Mouse (Mus musculus): ENCODE measurements around the gene Ift172. TPM values are rescaled to one million over a fixed set of nuclear protein-coding genes. Genes with fewer than 3 reads are reported as not detected.
A peak's percentile ranks its signal among the peaks of the same experiment; 100 is the strongest.

Gene Ift172
- 53.3 and 64.2 TPM in 2 replicates for polyA plus RNA-seq (2012; rRNA removed)
- polyA plus RNA-seq (2014; fragmentation: Nextera tagmentation; extraction: Ambion mirVana): 41.6 and 46.1 TPM in 2 replicates

- H3K9me3 ChIP-seq (ENCODE audit: control insufficient read depth, low read length): no peaks in the 10 kb centered on the region
- H3K9ac ChIP-seq (ENCODE audit: low read depth, low read length, severe bottlenecking): peak within 1 kb of the TSS; percentile 52
- peak; percentile 95 for ATAC-seq (ENCODE audit: low FRiP score, low read depth)
Observed at GRCm38 (mm10) chr5:31290521-31291360, at the start of gene Ift172. TSS of gene Ift172 (minus strand) at chr5:31291116.

GRCm38 (mm10) chr5:31328255-31328654, 37.3 kb upstream of the Ift172 start:
- Histone ChIP-seq H3K9me3 (ENCODE audit: control insufficient read depth, low read length) (no peaks in the 10 kb centered on the region), H3K36me3 (ENCODE audit: control insufficient read depth, insufficient read depth, low read length) (no peaks in the 10 kb centered on the region), H3K4me3 (replicated peaks; ENCODE audit: low read length) (no peak overlapping the region), H3K9ac (ENCODE audit: low read depth, low read length, severe bottlenecking) (no peak overlapping the region), H3K4me1 (ENCODE audit: control insufficient read depth, insufficient read depth, low read length) (no peaks in the 10 kb centered on the region), H3K27me3 (ENCODE audit: control insufficient read depth, insufficient read depth, low read length) (no peaks in the 10 kb centered on the region), H3K4me2 (replicated peaks; ENCODE audit: low read depth, low read length, severe bottlenecking) (no peak overlapping the region), H3K27ac (replicated peaks; ENCODE audit: low read depth, low read length) (no peak overlapping the region)
- 28% methylated on average over 7 of the region's 7 CpGs for WGBS
- ATAC-seq (ENCODE audit: low FRiP score, low read depth) (no peak), DNase-seq (ENCODE audit: low spot score) (peak; percentile 44)
- TF ChIP-seq POLR2A (IDR thresholded peaks at IDR 0.05; ENCODE audit: borderline replicate concordance, extremely low read depth, insufficient read depth, insufficient read length): no peak

More at GRCm38 (mm10) chr5:31290521-31291360, at the start of gene Ift172:
- Histone ChIP-seq H3K36me3 (ENCODE audit: control insufficient read depth, insufficient read depth, low read length) (peaks cover 31% of the 10 kb centered on the region), H3K4me2 (replicated peaks; ENCODE audit: low read depth, low read length, severe bottlenecking) (peak within 1 kb of the TSS; percentile 79), H3K27ac (replicated peaks; ENCODE audit: low read depth, low read length) (peak within 1 kb of the TSS; percentile 86), H3K27me3 (ENCODE audit: control insufficient read depth, insufficient read depth, low read length) (no peaks in the 10 kb centered on the region), H3K4me3 (replicated peaks; ENCODE audit: low read length) (peak within 1 kb of the TSS; percentile 56), H3K4me1 (ENCODE audit: control insufficient read depth, insufficient read depth, low read length) (peaks cover 16% of the 10 kb centered on the region)
- peak; percentile 55; the same call in 1 of the 2 replicates for TF ChIP-seq POLR2A (IDR thresholded peaks at IDR 0.05; ENCODE audit: borderline replicate concordance, extremely low read depth, insufficient read depth, insufficient read length)
- WGBS: 2% methylated on average over 45 of the region's 45 CpGs
- peak; percentile 99 for DNase-seq (ENCODE audit: low spot score)

- Histone ChIP-seq H3K36me3 (ENCODE audit: control insufficient read depth, insufficient read depth, low read length) (no peaks in the 10 kb centered on the region), H3K4me3 (replicated peaks; ENCODE audit: low read length) (no peak overlapping the region), H3K27ac (replicated peaks; ENCODE audit: low read depth, low read length) (no peak overlapping the region), H3K4me1 (ENCODE audit: control insufficient read depth, insufficient read depth, low read length) (no peaks in the 10 kb centered on the region), H3K4me2 (replicated peaks; ENCODE audit: low read depth, low read length, severe bottlenecking) (no peak overlapping the region), H3K9ac (ENCODE audit: low read depth, low read length, severe bottlenecking) (no peak overlapping the region), H3K9me3 (ENCODE audit: control insufficient read depth, low read length) (no peaks in the 10 kb centered on the region), H3K27me3 (ENCODE audit: control insufficient read depth, insufficient read depth, low read length) (no peaks in the 10 kb centered on the region)
- ATAC-seq (ENCODE audit: low FRiP score, low read depth): no peak
- 18% methylated on average over 5 of the region's 5 CpGs for WGBS
- TF ChIP-seq POLR2A (IDR thresholded peaks at IDR 0.05; ENCODE audit: borderline replicate concordance, extremely low read depth, insufficient read depth, insufficient read length): no peak
- DNase-seq (ENCODE audit: low spot score): no peak
Observed at GRCm38 (mm10) chr5:31326850-31327249, 35.9 kb upstream of the Ift172 start.

- H3K9ac ChIP-seq (ENCODE audit: low read depth, low read length, severe bottlenecking): no peak overlapping the region
- H3K36me3 ChIP-seq (ENCODE audit: control insufficient read depth, insufficient read depth, low read length): no peaks in the 10 kb centered on the region
- no peaks in the 10 kb centered on the region for H3K9me3 ChIP-seq (ENCODE audit: control insufficient read depth, low read length)
- TF ChIP-seq POLR2A (IDR thresholded peaks at IDR 0.05; ENCODE audit: borderline replicate concordance, extremely low read depth, insufficient read depth, insufficient read length): no peak
- 57% methylated on average over 3 of the region's 3 CpGs for WGBS
- H3K4me1 ChIP-seq (ENCODE audit: control insufficient read depth, insufficient read depth, low read length): no peaks in the 10 kb centered on the region
- no peak for ATAC-seq (ENCODE audit: low FRiP score, low read depth)
- no peaks in the 10 kb centered on the region for H3K27me3 ChIP-seq (ENCODE audit: control insufficient read depth, insufficient read depth, low read length)
- no peak overlapping the region for H3K4me2 ChIP-seq (replicated peaks; ENCODE audit: low read depth, low read length, severe bottlenecking)
- H3K4me3 ChIP-seq (replicated peaks; ENCODE audit: low read length): no peak overlapping the region
- no peak overlapping the region for H3K27ac ChIP-seq (replicated peaks; ENCODE audit: low read depth, low read length)
- no peak for DNase-seq (ENCODE audit: low spot score)
Observed at GRCm38 (mm10) chr5:31324085-31324484, 33.2 kb upstream of the Ift172 start.

- H3K4me2 ChIP-seq (replicated peaks; ENCODE audit: low read depth, low read length, severe bottlenecking): no peak overlapping the region
- WGBS: 88% methylated on average over 3 of the region's 3 CpGs
- H3K4me1 ChIP-seq (ENCODE audit: control insufficient read depth, insufficient read depth, low read length): no peaks in the 10 kb centered on the region
- no peak for TF ChIP-seq POLR2A (IDR thresholded peaks at IDR 0.05; ENCODE audit: borderline replicate concordance, extremely low read depth, insufficient read depth, insufficient read length)
- DNase-seq (ENCODE audit: low spot score): no peak
- no peak overlapping the region for H3K9ac ChIP-seq (ENCODE audit: low read depth, low read length, severe bottlenecking)
- H3K9me3 ChIP-seq (ENCODE audit: control insufficient read depth, low read length): no peaks in the 10 kb centered on the region
- no peaks in the 10 kb centered on the region for H3K36me3 ChIP-seq (ENCODE audit: control insufficient read depth, insufficient read depth, low read length)
- ATAC-seq (ENCODE audit: low FRiP score, low read depth): no peak
- H3K4me3 ChIP-seq (replicated peaks; ENCODE audit: low read length): no peak overlapping the region
- no peak overlapping the region for H3K27ac ChIP-seq (replicated peaks; ENCODE audit: low read depth, low read length)
- no peaks in the 10 kb centered on the region for H3K27me3 ChIP-seq (ENCODE audit: control insufficient read depth, insufficient read depth, low read length)
Observed at GRCm38 (mm10) chr5:31322776-31323175, 31.9 kb upstream of the Ift172 start.
